Mouse (Mus musculus): Measurements from ENCODE around the gene Map3k6. TPM values are rescaled to one million over a fixed set of nuclear protein-coding genes. Genes with fewer than 3 reads are reported as not detected.
A peak's percentile ranks its signal among the peaks of the same experiment; 100 is the strongest.

The Map3k6 gene
- polyA plus RNA-seq, 2 experiments, result 1.5 to 2.4 TPM

GRCm38 (mm10) chr4:133233285-133233976 lies 7.2 kb upstream of the Map3k6 start:
- H3K4me1 ChIP-seq (replicated peaks; ENCODE audit: control insufficient read depth in 2 of 2, insufficient read depth in 2 of 2, low read length in 1 of 2), result peaks cover 0 to 3% of the 10 kb centered on the region in 2 experiments; a peak in 1 of 4 replicates
- no peak overlapping the region for H3K4me3 ChIP-seq (ENCODE audit: insufficient read depth in 1 of 2, low read depth in 2 of 2, low read length in 2 of 2)
- no peak for TF ChIP-seq EP300 (IDR thresholded peaks at IDR 0.05; ENCODE audit: low read depth)
- peak; percentile 79 for TF ChIP-seq CTCF (IDR thresholded peaks at IDR 0.05; ENCODE audit: low read depth)
- H3K27me3 ChIP-seq (ENCODE audit: control insufficient read depth, insufficient read depth, low read length), result no peaks in the 10 kb centered on the region
- no peaks in the 10 kb centered on the region for H3K9me3 ChIP-seq (ENCODE audit: control insufficient read depth, low read length)
- no peak overlapping the region for H3K4me2 ChIP-seq (ENCODE audit: low read depth)
- no peak for ATAC-seq (ENCODE audit: insufficient read depth)
- WGBS (ENCODE audit: insufficient replicate concordance), result 34% methylated on average over 10 of the region's 10 CpGs
- H3K27ac ChIP-seq, result no peak overlapping the region
- DNase-seq (ENCODE audit: low read depth in 3 of 3, low spot score in 3 of 3), result no peak
- H3K9ac ChIP-seq (replicated peaks), result no peak overlapping the region
- no peaks in the 10 kb centered on the region for H3K36me3 ChIP-seq (replicated peaks; ENCODE audit: control insufficient read depth, insufficient read depth, low read depth)

- Histone ChIP-seq H3K9me3 (ENCODE audit: control insufficient read depth, low read length) (no peaks in the 10 kb centered on the region), H3K4me3 (ENCODE audit: insufficient read depth in 1 of 2, low read depth in 2 of 2, low read length in 2 of 2) (no peak overlapping the region), H3K4me1 (replicated peaks; ENCODE audit: control insufficient read depth in 2 of 2, insufficient read depth in 2 of 2, low read length in 1 of 2) (peaks cover 0 to 4% of the 10 kb centered on the region in 2 experiments; a peak in 1 of 4 replicates), H3K4me2 (ENCODE audit: low read depth) (no peak overlapping the region), H3K27me3 (ENCODE audit: control insufficient read depth, insufficient read depth, low read length) (no peaks in the 10 kb centered on the region), H3K9ac (replicated peaks) (no peak overlapping the region), H3K36me3 (replicated peaks; ENCODE audit: control insufficient read depth, insufficient read depth, low read depth) (no peaks in the 10 kb centered on the region), H3K27ac (no peak overlapping the region)
- ATAC-seq (ENCODE audit: insufficient read depth), result no peak
- DNase-seq (ENCODE audit: low read depth in 3 of 3, low spot score in 3 of 3), result no peak
- WGBS (ENCODE audit: insufficient replicate concordance), result 35% methylated on average over 5 of the region's 5 CpGs
- no peak for TF ChIP-seq CTCF (IDR thresholded peaks at IDR 0.05; ENCODE audit: low read depth)
- no peak for TF ChIP-seq EP300 (IDR thresholded peaks at IDR 0.05; ENCODE audit: low read depth)
Measured at GRCm38 (mm10) chr4:133234771-133235170, 5.8 kb upstream of the Map3k6 start.

GRCm38 (mm10) chr4:133235415-133235814 lies 5.2 kb upstream of the Map3k6 start:
- ATAC-seq (ENCODE audit: insufficient read depth), result no peak
- Histone ChIP-seq H3K4me1 (replicated peaks; ENCODE audit: control insufficient read depth in 2 of 2, insufficient read depth in 2 of 2, low read length in 1 of 2) (peaks cover 3 to 4% of the 10 kb centered on the region in 2 experiments; a peak in 3 of 4 replicates), H3K9ac (replicated peaks) (no peak overlapping the region), H3K4me3 (ENCODE audit: insufficient read depth in 1 of 2, low read depth in 2 of 2, low read length in 2 of 2) (no peak overlapping the region), H3K27me3 (ENCODE audit: control insufficient read depth, insufficient read depth, low read length) (no peaks in the 10 kb centered on the region), H3K4me2 (ENCODE audit: low read depth) (no peak overlapping the region), H3K36me3 (replicated peaks; ENCODE audit: control insufficient read depth, insufficient read depth, low read depth) (no peaks in the 10 kb centered on the region), H3K27ac (no peak overlapping the region), H3K9me3 (ENCODE audit: control insufficient read depth, low read length) (no peaks in the 10 kb centered on the region)
- WGBS (ENCODE audit: insufficient replicate concordance), result 75% methylated on average over 5 of the region's 5 CpGs
- peak; percentile 33; the same call in 1 of the 2 replicates for TF ChIP-seq CTCF (IDR thresholded peaks at IDR 0.05; ENCODE audit: low read depth)
- no peak for TF ChIP-seq EP300 (IDR thresholded peaks at IDR 0.05; ENCODE audit: low read depth)
- no peak for DNase-seq (ENCODE audit: low read depth in 3 of 3, low spot score in 3 of 3)

- no peak overlapping the region for H3K27ac ChIP-seq
- H3K9ac ChIP-seq (replicated peaks), result no peak overlapping the region
- H3K4me2 ChIP-seq (ENCODE audit: low read depth), result no peak overlapping the region
- H3K4me1 ChIP-seq (replicated peaks; ENCODE audit: control insufficient read depth in 2 of 2, insufficient read depth in 2 of 2, low read length in 1 of 2), result peaks cover 14 to 17% of the 10 kb centered on the region in 2 experiments
- no peak for DNase-seq (ENCODE audit: low read depth in 3 of 3, low spot score in 3 of 3)
- H3K36me3 ChIP-seq (replicated peaks; ENCODE audit: control insufficient read depth, insufficient read depth, low read depth), result no peaks in the 10 kb centered on the region
- peak; percentile 10; the same call in 1 of the 2 replicates for ATAC-seq (ENCODE audit: insufficient read depth)
- H3K9me3 ChIP-seq (ENCODE audit: control insufficient read depth, low read length), result no peaks in the 10 kb centered on the region
- H3K4me3 ChIP-seq (ENCODE audit: insufficient read depth in 1 of 2, low read depth in 2 of 2, low read length in 2 of 2), result no peak overlapping the region
- WGBS (ENCODE audit: insufficient replicate concordance), result 4% methylated on average over 4 of the region's 4 CpGs
- no peak for TF ChIP-seq EP300 (IDR thresholded peaks at IDR 0.05; ENCODE audit: low read depth)
- no peak for TF ChIP-seq CTCF (IDR thresholded peaks at IDR 0.05; ENCODE audit: low read depth)
- peaks cover 5% of the 10 kb centered on the region for H3K27me3 ChIP-seq (ENCODE audit: control insufficient read depth, insufficient read depth, low read length)
Measured at GRCm38 (mm10) chr4:133237911-133238310, 2.7 kb upstream of the Map3k6 start.
